Mouse (Mus musculus): ENCODE measurements around the gene Btbd2. TPM values are rescaled to one million over a fixed set of nuclear protein-coding genes. Genes with fewer than 3 reads are reported as not detected.

Btbd2 gene
- polyA plus RNA-seq, 1 experiment from 2014 or later, result 38.0 TPM

GRCm38 (mm10) chr10:80613821-80614220 is 43.0 kb downstream of the Btbd2 start:
- WGBS, result 81% methylated on average over 3 of the region's 3 CpGs
- H3K27me3 ChIP-seq (replicated peaks; ENCODE audit: control insufficient read depth, insufficient read depth, low read length), result no peaks in the 10 kb centered on the region
- no peak for DNase-seq (ENCODE audit: low spot score)
- no peak for ATAC-seq (replicated peaks; ENCODE audit: low FRiP score)
- H3K36me3 ChIP-seq (ENCODE audit: control insufficient read depth, insufficient read depth, low read length), result peaks cover 28% of the 10 kb centered on the region
- H3K4me3 ChIP-seq (ENCODE audit: low read depth, low read length), result no peak overlapping the region
- no peaks in the 10 kb centered on the region for H3K9me3 ChIP-seq (ENCODE audit: control insufficient read depth, low read length)
- no peak overlapping the region for H3K9ac ChIP-seq (ENCODE audit: low read depth, low read length)
- H3K4me2 ChIP-seq, result no peak overlapping the region
- no peaks in the 10 kb centered on the region for H3K4me1 ChIP-seq (replicated peaks; ENCODE audit: control insufficient read depth, insufficient read depth, low read length)
- H3K27ac ChIP-seq (ENCODE audit: low read depth, low read length), result no peak overlapping the region

GRCm38 (mm10) chr10:80611905-80612304 is 45.0 kb downstream of the Btbd2 start:
- Histone ChIP-seq H3K4me1 (replicated peaks; ENCODE audit: control insufficient read depth, insufficient read depth, low read length) (no peaks in the 10 kb centered on the region), H3K4me3 (ENCODE audit: low read depth, low read length) (no peak overlapping the region), H3K36me3 (ENCODE audit: control insufficient read depth, insufficient read depth, low read length) (peaks cover 43% of the 10 kb centered on the region), H3K27ac (ENCODE audit: low read depth, low read length) (no peak overlapping the region), H3K4me2 (no peak overlapping the region), H3K27me3 (replicated peaks; ENCODE audit: control insufficient read depth, insufficient read depth, low read length) (no peaks in the 10 kb centered on the region), H3K9ac (ENCODE audit: low read depth, low read length) (no peak overlapping the region), H3K9me3 (ENCODE audit: control insufficient read depth, low read length) (no peaks in the 10 kb centered on the region)
- DNase-seq (ENCODE audit: low spot score) (no peak), ATAC-seq (replicated peaks; ENCODE audit: low FRiP score) (no peak)
- WGBS, result 88% methylated on average over 3 of the region's 3 CpGs

GRCm38 (mm10) chr10:80611024-80611423 is 45.8 kb downstream of the Btbd2 start:
- no peak overlapping the region for H3K27ac ChIP-seq (ENCODE audit: low read depth, low read length)

GRCm38 (mm10) chr10:80610116-80610785 is 46.6 kb downstream of the Btbd2 start:
- no peak overlapping the region; the same call in 1 of the 2 replicates for H3K9ac ChIP-seq (ENCODE audit: low read depth, low read length)
- peaks cover 5% of the 10 kb centered on the region; the same call in 1 of the 2 replicates for H3K4me1 ChIP-seq (replicated peaks; ENCODE audit: control insufficient read depth, insufficient read depth, low read length)
- H3K4me2 ChIP-seq, result no peak overlapping the region
- H3K4me3 ChIP-seq (ENCODE audit: low read depth, low read length), result 0 out of 2 replicates have a peak overlapping the region, but pooled peaks have one; percentile 5
- no peak overlapping the region for H3K27ac ChIP-seq (ENCODE audit: low read depth, low read length)
- WGBS, result 86% methylated on average over 9 of the region's 9 CpGs
- no peaks in the 10 kb centered on the region for H3K27me3 ChIP-seq (replicated peaks; ENCODE audit: control insufficient read depth, insufficient read depth, low read length)
- no peaks in the 10 kb centered on the region for H3K9me3 ChIP-seq (ENCODE audit: control insufficient read depth, low read length)
- peaks cover 54% of the 10 kb centered on the region for H3K36me3 ChIP-seq (ENCODE audit: control insufficient read depth, insufficient read depth, low read length)
- no peak for DNase-seq (ENCODE audit: low spot score)
- ATAC-seq (replicated peaks; ENCODE audit: low FRiP score), result no peak

More at GRCm38 (mm10) chr10:80611024-80611423, 45.8 kb downstream of the Btbd2 start:
- Histone ChIP-seq H3K27me3 (replicated peaks; ENCODE audit: control insufficient read depth, insufficient read depth, low read length) (no peaks in the 10 kb centered on the region), H3K4me1 (replicated peaks; ENCODE audit: control insufficient read depth, insufficient read depth, low read length) (peaks cover 5% of the 10 kb centered on the region; the same call in 1 of the 2 replicates), H3K4me2 (no peak overlapping the region), H3K4me3 (ENCODE audit: low read depth, low read length) (no peak overlapping the region), H3K9ac (ENCODE audit: low read depth, low read length) (peak overlapping the region; percentile 1; the same call in 1 of the 2 replicates), H3K9me3 (ENCODE audit: control insufficient read depth, low read length) (no peaks in the 10 kb centered on the region), H3K36me3 (ENCODE audit: control insufficient read depth, insufficient read depth, low read length) (peaks cover 52% of the 10 kb centered on the region)
- 51% methylated on average over 4 of the region's 4 CpGs for WGBS
- ATAC-seq (replicated peaks; ENCODE audit: low FRiP score) (peak; percentile 60; the same call in 1 of the 2 replicates), DNase-seq (ENCODE audit: low spot score) (no peak)

- no peak overlapping the region for H3K9ac ChIP-seq (ENCODE audit: low read depth, low read length)
- no peak overlapping the region for H3K4me3 ChIP-seq (ENCODE audit: low read depth, low read length)
- no peaks in the 10 kb centered on the region for H3K9me3 ChIP-seq (ENCODE audit: control insufficient read depth, low read length)
- no peak overlapping the region for H3K27ac ChIP-seq (ENCODE audit: low read depth, low read length)
- no peak for ATAC-seq (replicated peaks; ENCODE audit: low FRiP score)
- H3K4me1 ChIP-seq (replicated peaks; ENCODE audit: control insufficient read depth, insufficient read depth, low read length), result peaks cover 12% of the 10 kb centered on the region
- WGBS, result 91% methylated on average over 10 of the region's 10 CpGs
- H3K36me3 ChIP-seq (ENCODE audit: control insufficient read depth, insufficient read depth, low read length), result peaks cover 48% of the 10 kb centered on the region
- no peaks in the 10 kb centered on the region for H3K27me3 ChIP-seq (replicated peaks; ENCODE audit: control insufficient read depth, insufficient read depth, low read length)
- no peak for DNase-seq (ENCODE audit: low spot score)
- no peak overlapping the region for H3K4me2 ChIP-seq
Measured at GRCm38 (mm10) chr10:80609269-80609924, 47.5 kb downstream of the Btbd2 start.

- no peak overlapping the region for H3K9ac ChIP-seq (ENCODE audit: low read depth, low read length)
- peaks cover 43% of the 10 kb centered on the region for H3K36me3 ChIP-seq (ENCODE audit: control insufficient read depth, insufficient read depth, low read length)
- H3K4me3 ChIP-seq (ENCODE audit: low read depth, low read length), result no peak overlapping the region
- ATAC-seq (replicated peaks; ENCODE audit: low FRiP score), result no peak
- H3K9me3 ChIP-seq (ENCODE audit: control insufficient read depth, low read length), result no peaks in the 10 kb centered on the region
- H3K4me2 ChIP-seq, result no peak overlapping the region
- H3K4me1 ChIP-seq (replicated peaks; ENCODE audit: control insufficient read depth, insufficient read depth, low read length), result peaks cover 21% of the 10 kb centered on the region
- 91% methylated on average over 3 of the region's 3 CpGs for WGBS
- H3K27ac ChIP-seq (ENCODE audit: low read depth, low read length), result no peak overlapping the region
- no peaks in the 10 kb centered on the region for H3K27me3 ChIP-seq (replicated peaks; ENCODE audit: control insufficient read depth, insufficient read depth, low read length)
- no peak for DNase-seq (ENCODE audit: low spot score)
Measured at GRCm38 (mm10) chr10:80608435-80608834, 48.4 kb downstream of the Btbd2 start.

- Histone ChIP-seq H3K27me3 (replicated peaks; ENCODE audit: control insufficient read depth, insufficient read depth, low read length) (no peaks in the 10 kb centered on the region), H3K36me3 (ENCODE audit: control insufficient read depth, insufficient read depth, low read length) (peaks cover 36% of the 10 kb centered on the region), H3K4me2 (no peak overlapping the region), H3K9me3 (ENCODE audit: control insufficient read depth, low read length) (no peaks in the 10 kb centered on the region), H3K27ac (ENCODE audit: low read depth, low read length) (no peak overlapping the region), H3K4me1 (replicated peaks; ENCODE audit: control insufficient read depth, insufficient read depth, low read length) (peaks cover 27% of the 10 kb centered on the region), H3K9ac (ENCODE audit: low read depth, low read length) (no peak overlapping the region), H3K4me3 (ENCODE audit: low read depth, low read length) (no peak overlapping the region)
- ATAC-seq (replicated peaks; ENCODE audit: low FRiP score) (no peak), DNase-seq (ENCODE audit: low spot score) (no peak)
- WGBS, result 94% methylated on average over 34 of the region's 34 CpGs
Measured at GRCm38 (mm10) chr10:80606737-80607350, 50.0 kb downstream of the Btbd2 start.

- H3K9me3 ChIP-seq (ENCODE audit: control insufficient read depth, low read length), result no peaks in the 10 kb centered on the region
- H3K4me1 ChIP-seq (replicated peaks; ENCODE audit: control insufficient read depth, insufficient read depth, low read length), result peaks cover 30% of the 10 kb centered on the region
- DNase-seq (ENCODE audit: low spot score), result no peak
- 91% methylated on average over 23 of the region's 23 CpGs for WGBS
- no peak for ATAC-seq (replicated peaks; ENCODE audit: low FRiP score)
- H3K9ac ChIP-seq (ENCODE audit: low read depth, low read length), result no peak overlapping the region; the same call in 1 of the 2 replicates
- no peak overlapping the region for H3K4me2 ChIP-seq
- H3K4me3 ChIP-seq (ENCODE audit: low read depth, low read length), result no peak overlapping the region
- H3K36me3 ChIP-seq (ENCODE audit: control insufficient read depth, insufficient read depth, low read length), result peaks cover 36% of the 10 kb centered on the region
- H3K27me3 ChIP-seq (replicated peaks; ENCODE audit: control insufficient read depth, insufficient read depth, low read length), result no peaks in the 10 kb centered on the region
- no peak overlapping the region for H3K27ac ChIP-seq (ENCODE audit: low read depth, low read length)
Measured at GRCm38 (mm10) chr10:80606306-80606705, 50.6 kb downstream of the Btbd2 start.
